Comparison of ENCODE assay signal across 9 mouse cellular contexts in the genomic region with DNA sequence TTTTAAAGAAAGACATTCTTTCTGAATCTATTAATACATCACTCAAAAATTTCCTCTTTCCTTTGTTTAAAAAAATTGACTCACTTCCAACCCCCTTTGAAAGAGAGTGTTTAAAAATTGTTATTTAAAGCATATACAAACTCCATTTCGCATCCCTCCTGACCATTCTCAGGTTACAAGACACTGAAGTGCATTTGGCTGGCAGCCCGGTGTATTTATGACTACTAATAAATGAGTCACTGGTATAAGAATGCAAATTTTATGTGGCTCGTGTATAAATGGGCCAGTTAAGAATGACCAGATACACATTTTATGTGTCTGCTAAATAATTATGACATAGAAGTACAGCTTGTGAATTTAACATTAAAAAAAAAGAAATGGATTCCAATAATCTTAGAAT.
DNase-seq lines count a peak whose midpoint lies in the region; ATAC-seq and TF ChIP-seq lines count a peak whose summit lies in the region.
"Had no signal": no experiment of that assay in that cellular context is flagged by ENCODE, and none has a peak within 500 bp of the region (broad histone marks: within the 10 kb centered on the region; RNA-seq: fewer than 3 reads in every experiment).

No protein-coding gene starts in this region.

- DNase-seq in gastrocnemius, adult 18-20 months (ENCODE audit: low spot score), result peak; percentile 3
- DNase-seq in gastrocnemius, postnatal 25 days, result no peak
- DNase-seq in heart, postnatal 4 days, result peak; percentile 75
- peak; percentile 93 for DNase-seq in limb, embryonic 14.5 days (ENCODE audit: low spot score)
- DNase-seq in cerebellum, postnatal 25 days, result no peak
- no peak for DNase-seq in liver, embryonic 11.5 days (ENCODE audit: low spot score)
- no peak for DNase-seq in layer of hippocampus, adult 18-20 months (ENCODE audit: low spot score in 2 of 2)

- no peak overlapping the region for H3K27ac ChIP-seq in limb, embryonic 14.5 days (replicated peaks; ENCODE audit: low read depth, low read length)
- H3K27ac ChIP-seq in liver, embryonic 11.5 days (ENCODE audit: low read depth, low read length), result no peak overlapping the region
- H3K27ac ChIP-seq: liver, embryonic 14.5 days had no signal

- H3K4me1 ChIP-seq in limb, embryonic 14.5 days (ENCODE audit: control insufficient read depth, insufficient read depth, low read length), result peaks cover 25% of the 10 kb centered on the region
- no peaks in the 10 kb centered on the region for H3K4me1 ChIP-seq in liver, embryonic 11.5 days (replicated peaks; ENCODE audit: control insufficient read depth, insufficient read depth, low read length)

- TF ChIP-seq CTCF in C2C12 (IDR thresholded peaks at IDR 0.05; ENCODE audit: control insufficient read depth, insufficient read depth, insufficient read length), result no peak

- no peak overlapping the region for H3K4me2 ChIP-seq in limb, embryonic 14.5 days (replicated peaks; ENCODE audit: low read depth, low read length, severe bottlenecking)
- H3K4me2 ChIP-seq in liver, embryonic 11.5 days, result no peak overlapping the region

- no peaks in the 10 kb centered on the region for H3K27me3 ChIP-seq in C2C12 (ENCODE audit: control insufficient read depth, insufficient read depth, insufficient read length)
- H3K27me3 ChIP-seq in limb, embryonic 14.5 days (ENCODE audit: control insufficient read depth, insufficient read depth, low read length), result no peaks in the 10 kb centered on the region
- no peaks in the 10 kb centered on the region for H3K27me3 ChIP-seq in liver, embryonic 11.5 days (replicated peaks; ENCODE audit: control insufficient read depth, insufficient read depth, low read length)

- no peak for TF ChIP-seq POLR2A in limb, embryonic 14.5 days (IDR thresholded peaks at IDR 0.05; ENCODE audit: borderline replicate concordance, extremely low read depth, insufficient read depth, insufficient read length)

- H3ac ChIP-seq in C2C12 (ENCODE audit: control insufficient read depth, insufficient read length, low read depth), result no peak overlapping the region

- H3K4me3 ChIP-seq in C2C12 (ENCODE audit: insufficient read depth, poor library complexity, severe bottlenecking), result no peak overlapping the region
- no peak overlapping the region for H3K4me3 ChIP-seq in limb, embryonic 14.5 days (replicated peaks; ENCODE audit: low read length)
- no peak overlapping the region for H3K4me3 ChIP-seq in liver, embryonic 11.5 days (ENCODE audit: low read depth, low read length)

- H3K9ac ChIP-seq in limb, embryonic 14.5 days (ENCODE audit: low read depth, low read length, severe bottlenecking), result no peak overlapping the region
- no peak overlapping the region for H3K9ac ChIP-seq in liver, embryonic 11.5 days (ENCODE audit: low read depth, low read length)
- H3K9ac ChIP-seq: liver, embryonic 14.5 days had no signal

- H3K9me3 ChIP-seq in limb, embryonic 14.5 days (ENCODE audit: control insufficient read depth, low read length), result no peaks in the 10 kb centered on the region
- no peaks in the 10 kb centered on the region for H3K9me3 ChIP-seq in liver, embryonic 11.5 days (ENCODE audit: control insufficient read depth, low read length)

- WGBS in limb, embryonic 14.5 days, result 3% methylated on average over 3 of the region's 3 CpGs
- WGBS in liver, embryonic 11.5 days, result 59% methylated on average over 3 of the region's 3 CpGs

- no peaks in the 10 kb centered on the region for H3K79me3 ChIP-seq in C2C12 (ENCODE audit: low read depth)

- peak; percentile 79 for ATAC-seq in limb, embryonic 14.5 days (ENCODE audit: low FRiP score, low read depth)
- ATAC-seq in liver, embryonic 11.5 days (replicated peaks; ENCODE audit: low FRiP score), result no peak

- H3K79me2 ChIP-seq in C2C12 (ENCODE audit: control insufficient read depth, insufficient read depth), result no peaks in the 10 kb centered on the region

- no peaks in the 10 kb centered on the region for H3K36me3 ChIP-seq in C2C12 (ENCODE audit: control insufficient read depth, insufficient read depth)
- H3K36me3 ChIP-seq in limb, embryonic 14.5 days (ENCODE audit: control insufficient read depth, insufficient read depth, low read length), result no peaks in the 10 kb centered on the region
- H3K36me3 ChIP-seq in liver, embryonic 11.5 days (ENCODE audit: control insufficient read depth, insufficient read depth, low read length), result no peaks in the 10 kb centered on the region

TF ChIP-seq in C2C12, 6 proteins besides CTCF, POLR2A, EP300 and RAD21:
- TF ChIP-seq CEBPB (IDR thresholded peaks at IDR 0.05; ENCODE audit: low read depth), result no peak
- no peak for TF ChIP-seq USF1 (IDR thresholded peaks at IDR 0.05; ENCODE audit: low read depth)
- peak; percentile 38 for TF ChIP-seq FOSL1 (IDR thresholded peaks at IDR 0.05; ENCODE audit: insufficient read depth, low read length, poor library complexity, severe bottlenecking)

Comparison
In these comparisons a context has a peak if more than half of its experiments do, and no peak if none do; other contexts are left out.
1. DNase-seq: peak in gastrocnemius, adult 18-20 months (single experiment), heart, postnatal 4 days (single experiment) and limb, embryonic 14.5 days (single experiment); none in gastrocnemius, postnatal 25 days (single experiment), cerebellum, postnatal 25 days (0 of 2), liver, embryonic 11.5 days (single experiment) and layer of hippocampus, adult 18-20 months (0 of 2).